Mouse (Mus musculus) cerebellum, adult 8-10 months (tissue): Measurements from ENCODE around the gene Creb5.
"Not testable (repeated sequence)": the region's sequence is repeated elsewhere in the genome, so short reads cannot be mapped to it uniquely, and the experiment has no call there.

Experiments
- DNase-seq: peaks from one replicate; pipeline ENCODE4 v3.0.0; 2022

The Creb5 gene

DNA sequence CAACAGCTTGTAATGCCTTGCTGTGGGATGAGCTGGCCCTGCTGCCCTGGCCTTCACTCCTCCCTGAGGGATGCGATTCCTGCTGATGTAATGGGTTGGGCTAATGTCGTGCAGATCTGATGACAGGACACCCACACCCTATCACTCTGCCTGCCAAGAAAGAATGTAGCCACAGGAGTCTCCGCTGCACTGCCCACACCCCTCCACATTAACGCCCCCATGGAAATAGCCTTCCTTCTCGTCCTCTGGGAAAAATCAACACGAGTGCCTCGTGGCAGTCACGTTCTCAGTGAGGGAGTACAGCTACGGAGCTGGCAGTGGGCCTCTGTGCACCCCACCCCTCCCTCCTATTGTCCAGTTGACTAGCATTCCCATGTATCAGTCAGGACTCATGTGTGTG lies 50.3 kb downstream of the Creb5 start:
- DNase-seq, result no peak

DNA sequence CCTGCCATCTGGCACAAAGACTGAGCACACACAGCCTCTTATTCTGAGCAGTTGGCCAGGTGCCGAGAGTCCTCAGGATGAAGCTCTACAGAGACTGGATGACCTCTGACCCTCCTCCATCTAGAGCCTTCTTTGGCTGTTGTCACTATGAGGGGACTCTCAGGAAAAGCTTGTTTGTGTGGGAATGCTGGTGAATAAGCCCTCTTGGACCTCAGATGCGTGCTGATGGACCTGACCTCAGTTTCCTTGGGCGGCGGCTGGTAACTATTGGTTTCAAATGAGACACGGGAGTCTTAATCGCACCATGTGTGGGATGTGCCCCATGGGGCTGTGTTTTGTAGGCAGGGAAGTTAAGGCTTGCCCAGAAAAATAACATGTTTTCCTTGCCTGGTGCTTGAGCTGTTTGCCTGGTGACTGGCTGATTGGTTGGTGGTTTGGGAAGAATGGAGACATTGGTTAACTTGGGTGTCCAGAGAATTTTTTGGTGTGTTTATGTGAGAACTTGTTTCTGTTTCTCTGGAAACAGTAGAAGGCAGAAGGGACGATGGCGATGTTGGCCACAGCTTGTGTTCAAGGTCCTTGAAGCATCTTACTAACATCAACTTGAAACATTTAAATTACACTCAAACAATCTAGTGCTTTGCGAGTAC lies 65.4 kb downstream of the Creb5 start:
- DNase-seq, result no peak

DNA sequence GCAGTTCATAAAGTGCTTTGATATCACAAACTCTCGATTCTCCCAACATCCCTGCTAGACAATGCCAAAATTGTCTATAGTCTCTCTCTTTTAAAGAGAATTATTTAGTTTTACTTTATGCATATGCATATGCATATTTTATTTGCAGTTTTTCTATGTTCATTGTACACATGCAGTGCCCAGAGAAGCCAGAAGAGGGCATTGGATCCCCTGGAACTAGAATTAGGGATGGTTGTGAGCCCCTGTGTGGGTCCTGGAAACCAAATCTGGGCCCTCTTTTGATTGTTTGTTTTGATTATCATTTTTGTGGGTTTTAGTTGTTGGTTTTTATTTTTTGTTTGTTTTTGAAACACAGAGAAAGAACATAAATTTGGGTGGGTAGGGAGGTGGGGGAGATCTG lies 69.3 kb downstream of the Creb5 start:
- no peak for DNase-seq

DNA sequence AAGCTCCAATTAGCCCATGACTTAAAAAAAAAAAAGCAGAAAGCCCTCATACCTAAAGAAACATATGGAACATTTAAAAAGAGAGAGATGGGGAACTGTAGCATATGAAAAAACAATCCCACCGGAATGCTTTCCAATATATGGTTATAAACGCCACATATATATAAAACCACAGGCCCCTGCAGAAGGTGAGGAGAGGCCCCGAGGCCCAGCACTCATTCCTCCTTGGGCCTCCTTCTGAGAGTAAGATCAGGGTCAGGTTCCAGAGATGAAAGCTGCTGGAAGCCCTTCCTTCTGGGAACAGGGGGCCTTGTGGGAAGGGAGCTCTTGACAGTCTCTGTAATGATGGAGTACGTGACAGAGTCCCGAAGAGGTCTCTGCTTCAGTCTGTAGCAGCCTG lies 76.5 kb downstream of the Creb5 start:
- no peak for DNase-seq

DNA sequence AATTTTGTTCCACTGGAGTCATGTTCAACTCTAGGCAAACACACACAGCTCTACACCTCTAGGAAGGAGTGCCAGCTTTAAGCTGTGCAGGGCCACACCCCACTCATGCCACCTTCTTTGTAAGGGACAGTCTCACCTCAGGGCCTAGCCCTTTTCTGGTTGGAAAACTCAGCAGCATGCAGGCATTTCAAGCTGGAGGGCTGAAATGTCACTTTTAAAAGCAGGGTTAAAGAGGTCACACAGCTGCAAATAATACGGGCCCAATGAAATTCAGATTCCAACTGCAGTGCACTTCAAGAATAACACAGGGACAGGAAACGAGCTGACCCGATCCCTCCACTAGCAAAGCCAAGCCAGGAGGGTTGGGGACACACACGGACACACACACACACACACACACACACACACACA lies 76.9 kb downstream of the Creb5 start:
- DNase-seq, result no peak

DNA sequence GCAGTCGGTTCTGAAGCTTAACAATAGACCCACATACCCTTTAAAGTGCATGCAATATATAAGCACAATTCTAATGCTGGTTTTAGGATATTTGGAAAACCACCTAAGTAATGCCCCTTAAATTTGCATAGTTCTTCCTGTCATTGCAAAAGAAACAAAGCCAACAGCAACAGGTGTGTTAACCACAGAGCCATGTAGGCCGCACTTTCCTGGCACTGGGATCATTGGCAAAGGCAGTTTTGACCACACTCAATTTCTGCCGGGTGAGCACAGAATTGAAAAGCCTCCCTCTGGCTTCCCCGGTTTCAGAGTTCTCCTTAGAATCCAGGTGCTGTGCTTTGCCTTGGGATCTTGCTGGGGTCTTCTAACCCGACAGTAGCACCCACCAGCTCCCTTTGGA lies 82.1 kb downstream of the Creb5 start:
- DNase-seq, result no peak

DNA sequence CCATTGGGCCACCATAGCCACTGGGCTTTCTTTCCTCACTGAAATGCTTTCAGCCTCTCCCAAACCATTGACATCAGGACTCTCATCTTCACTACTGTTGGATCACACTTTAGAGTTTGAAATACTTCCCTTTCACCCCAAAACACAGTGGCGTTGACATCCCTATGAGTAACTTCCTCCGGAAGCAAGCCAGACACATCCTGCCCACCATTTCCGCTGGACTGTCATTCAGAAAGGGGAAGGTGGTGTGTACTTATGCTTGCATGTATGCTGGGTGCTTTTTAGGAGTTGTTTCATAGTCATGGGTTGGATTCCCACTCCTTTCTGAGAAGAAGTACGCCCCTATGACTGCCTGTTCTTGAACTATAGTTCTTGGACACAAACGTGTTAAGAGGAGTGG lies 82.9 kb downstream of the Creb5 start:
- no peak for DNase-seq

DNA sequence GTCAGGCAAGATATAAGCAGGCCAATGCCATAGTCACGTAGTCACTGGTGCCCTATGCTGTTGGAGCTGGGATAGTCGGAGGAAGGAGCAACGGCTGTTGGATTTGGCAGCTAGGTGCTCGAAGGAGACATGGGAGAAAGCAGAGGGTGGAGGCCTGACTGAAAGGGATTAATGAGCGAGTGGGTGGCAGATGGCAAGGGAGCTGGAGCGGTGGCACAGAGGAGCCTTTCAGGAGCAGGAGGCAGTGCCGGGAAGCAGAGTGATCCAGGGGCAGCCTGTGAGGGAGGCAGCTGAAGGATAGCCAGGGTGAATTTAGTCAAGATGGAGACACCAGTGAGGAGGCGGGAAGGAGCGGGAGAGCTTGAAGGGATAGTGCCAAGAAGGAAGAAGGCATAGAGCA lies 84.9 kb downstream of the Creb5 start:
- peak; percentile 70 for DNase-seq

DNA sequence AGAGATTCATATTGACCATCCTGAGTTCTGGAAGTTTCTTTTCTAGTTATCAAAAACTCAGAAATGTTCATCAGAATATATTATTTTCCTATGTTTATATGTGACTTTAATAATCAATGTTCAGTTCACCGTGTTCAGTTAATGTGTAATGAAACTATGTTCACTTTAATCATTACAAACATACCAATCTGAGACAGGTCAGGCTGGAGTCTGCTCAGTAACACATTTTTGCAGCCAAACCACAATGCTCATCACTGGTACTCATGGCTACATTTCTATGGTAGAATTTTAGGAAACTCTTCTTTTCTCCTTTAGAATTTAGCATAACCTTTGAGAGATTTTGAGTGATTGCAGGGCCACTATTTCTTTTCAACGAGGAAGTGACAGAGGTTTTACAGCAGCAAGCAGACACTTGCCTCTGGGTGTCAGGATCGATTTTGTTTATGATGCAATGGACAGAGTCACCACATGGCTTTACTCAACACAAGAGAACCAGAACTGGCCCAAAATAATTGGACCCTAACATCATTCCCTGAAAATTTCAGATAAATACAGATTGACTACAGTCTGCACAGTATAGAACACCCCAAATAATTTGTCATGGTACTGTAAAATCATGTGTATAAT lies 87.4 kb downstream of the Creb5 start:
- no peak for DNase-seq

DNA sequence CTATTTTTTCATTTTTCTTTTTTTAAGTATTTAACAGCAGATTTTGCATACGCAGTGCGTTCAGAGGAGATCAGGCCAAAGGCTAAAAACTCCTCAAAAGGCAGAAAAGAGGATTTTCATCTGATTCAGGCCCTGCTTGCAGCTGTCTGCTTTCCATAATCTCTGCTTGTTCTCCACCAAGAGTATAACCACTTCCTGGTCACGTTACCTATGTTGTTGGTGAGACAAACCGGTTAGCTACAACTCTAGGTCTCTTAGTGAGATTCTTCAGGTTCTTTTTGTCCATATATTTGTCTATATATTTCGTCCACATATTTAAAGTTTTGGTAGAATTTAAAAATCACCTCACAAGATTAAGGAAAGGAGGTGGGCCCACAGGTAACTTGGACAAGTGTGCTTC lies 102.2 kb downstream of the Creb5 start:
- no peak for DNase-seq

DNA sequence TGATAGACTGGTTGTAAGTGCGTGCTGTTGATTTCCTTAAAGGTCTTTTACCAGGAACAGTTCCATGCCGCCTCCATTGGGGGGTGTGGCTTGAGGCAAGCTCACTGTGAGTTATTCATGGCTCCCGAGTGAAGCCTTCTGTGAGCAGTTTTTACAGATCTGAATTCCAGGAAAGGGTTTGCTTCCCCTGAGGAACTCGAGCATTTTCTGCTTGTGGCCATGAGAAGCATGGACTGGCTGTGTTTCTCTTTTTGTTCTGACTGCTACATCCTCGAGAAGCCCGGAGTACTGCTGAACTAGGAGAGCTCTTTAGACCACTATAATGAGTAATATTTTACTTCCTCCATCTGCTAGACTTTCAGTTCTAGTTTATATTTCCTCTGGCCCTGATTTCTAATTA lies 103.3 kb downstream of the Creb5 start:
- no peak for DNase-seq

DNA sequence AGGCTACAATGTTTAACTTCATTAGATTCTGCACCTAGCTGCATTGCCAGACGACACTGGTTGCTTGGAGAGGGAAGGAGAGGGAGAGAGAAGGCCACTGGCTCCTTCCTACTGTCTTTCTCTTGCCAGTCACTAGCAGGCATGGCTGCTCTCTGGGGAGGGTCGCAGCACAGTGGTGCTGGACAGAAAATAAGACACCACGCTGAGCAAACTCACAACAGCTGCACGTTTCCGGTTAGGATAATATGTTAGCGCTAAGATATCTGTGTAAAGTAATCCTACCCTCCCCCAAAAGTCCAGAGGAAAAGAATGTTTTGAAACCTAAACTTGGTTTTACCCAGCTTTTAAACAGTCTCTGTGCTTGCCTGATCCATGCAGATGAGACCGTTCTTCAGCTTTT lies 107.0 kb downstream of the Creb5 start:
- DNase-seq, result no peak

DNA sequence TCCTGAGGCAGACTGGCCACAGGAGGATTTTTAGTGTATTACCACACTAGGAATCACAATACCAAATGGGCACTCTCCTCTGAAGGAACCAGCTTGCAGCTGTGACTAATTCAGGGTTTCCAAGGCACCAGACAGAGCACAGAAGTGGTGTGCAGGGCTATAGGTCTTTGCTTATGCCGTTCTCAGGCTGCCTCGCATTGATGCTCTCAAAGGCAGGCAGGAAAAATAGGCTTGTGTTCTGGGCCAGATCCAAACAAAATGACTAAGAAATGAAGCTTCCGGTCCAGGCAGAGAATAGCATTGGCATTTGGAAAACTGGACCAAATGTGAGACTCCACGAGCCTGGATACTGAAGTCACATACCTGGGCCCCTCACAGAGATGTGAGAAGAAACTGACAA lies 108.1 kb downstream of the Creb5 start:
- DNase-seq, result peak; percentile 28

DNA sequence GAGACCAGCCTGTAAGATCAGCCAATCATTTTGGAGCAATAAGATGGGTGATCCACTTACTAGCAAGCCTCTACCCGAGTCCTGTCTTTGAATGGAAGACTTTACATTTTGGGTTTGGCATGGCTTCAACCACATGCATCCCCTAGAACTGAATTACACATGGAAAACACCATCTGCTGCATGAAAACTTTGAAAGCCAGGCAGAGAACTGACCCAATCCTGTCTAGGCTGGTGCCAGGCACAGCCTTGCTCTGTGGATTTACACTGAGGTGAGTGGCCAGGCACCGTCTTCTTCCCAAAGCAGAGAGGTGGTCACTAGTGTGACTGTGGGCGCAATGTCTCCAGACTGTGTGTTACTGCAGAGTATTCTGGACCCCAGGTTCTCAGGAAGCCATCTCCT lies 109.4 kb downstream of the Creb5 start:
- DNase-seq, result no peak

DNA sequence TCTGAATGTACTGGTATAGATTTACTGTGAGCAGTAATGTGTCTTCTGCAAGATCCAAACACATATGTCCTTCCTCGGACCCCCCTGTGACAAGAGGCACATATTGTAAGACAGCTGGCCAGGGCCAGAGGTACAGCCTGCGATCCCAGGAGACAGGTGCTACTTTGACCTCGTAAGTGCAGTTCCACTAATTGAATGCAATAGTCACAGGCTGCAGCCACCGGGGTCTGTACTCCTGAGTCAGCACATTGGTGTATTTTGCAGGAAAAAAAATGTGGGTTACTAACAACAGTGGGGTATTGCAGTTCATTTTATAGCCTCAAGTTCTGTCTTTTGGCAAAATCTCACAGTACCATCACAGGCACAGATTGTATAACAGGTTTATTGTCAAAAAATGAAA lies 110.7 kb downstream of the Creb5 start:
- no peak for DNase-seq

DNA sequence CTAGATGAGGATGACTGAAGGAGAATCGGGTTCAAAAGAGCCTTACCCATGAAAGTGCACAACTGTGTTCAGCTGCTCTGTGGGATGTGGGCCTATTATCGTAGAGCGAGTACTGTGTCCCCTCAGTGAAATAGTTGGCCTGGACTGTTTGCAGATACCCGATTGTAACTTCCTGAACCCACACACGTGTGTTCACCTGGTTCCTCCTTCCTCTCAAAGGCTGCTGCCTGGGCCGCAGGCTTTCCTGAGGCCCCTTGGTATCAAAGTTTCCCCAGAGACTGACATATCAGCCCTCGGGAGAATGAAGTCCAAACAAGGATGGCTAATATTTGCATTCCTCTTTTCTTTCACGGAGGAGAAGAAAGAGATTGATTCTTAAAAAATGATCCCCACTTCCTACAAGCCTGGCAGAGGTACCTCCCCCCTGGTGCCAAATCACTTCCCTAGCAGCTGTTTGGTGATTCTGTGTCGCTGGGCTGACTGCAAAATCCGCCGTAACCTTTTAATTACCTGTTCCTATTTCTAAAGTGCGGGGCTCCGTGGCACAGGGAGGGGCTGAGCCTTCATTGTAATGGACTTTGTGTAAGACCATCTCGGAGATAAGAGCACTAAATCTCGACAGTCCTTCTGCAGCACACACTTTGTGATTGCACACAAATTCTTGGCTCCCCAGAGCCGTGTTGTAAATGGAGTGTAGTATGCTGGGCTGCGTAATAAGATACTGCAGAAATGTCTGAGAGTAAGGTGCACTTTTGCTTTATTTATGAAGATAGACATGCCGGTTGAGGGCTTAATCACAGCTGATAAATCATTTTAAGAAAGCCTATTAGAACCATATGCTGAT lies 111.4 kb downstream of the Creb5 start:
- no peak for DNase-seq

DNA sequence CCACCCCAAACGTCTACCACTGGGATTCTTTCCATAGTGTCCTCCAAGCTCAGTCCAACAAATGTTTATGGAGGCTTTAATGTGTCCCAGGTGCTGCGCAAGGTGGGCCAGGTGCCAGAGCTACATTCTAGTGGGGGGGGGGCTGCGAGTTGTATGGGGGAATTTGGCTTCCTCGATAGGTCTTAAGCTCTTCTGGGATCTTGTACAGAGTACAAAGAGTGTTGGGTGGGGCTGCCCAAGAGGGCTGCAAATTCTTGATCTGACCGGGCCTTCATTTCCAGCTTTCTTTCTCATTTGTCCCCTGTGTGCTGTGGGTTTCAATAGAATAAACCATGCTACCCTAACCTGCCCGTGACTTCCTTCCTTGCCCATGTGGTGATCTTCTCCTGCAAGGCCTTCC lies 114.3 kb downstream of the Creb5 start:
- DNase-seq, result no peak

DNA sequence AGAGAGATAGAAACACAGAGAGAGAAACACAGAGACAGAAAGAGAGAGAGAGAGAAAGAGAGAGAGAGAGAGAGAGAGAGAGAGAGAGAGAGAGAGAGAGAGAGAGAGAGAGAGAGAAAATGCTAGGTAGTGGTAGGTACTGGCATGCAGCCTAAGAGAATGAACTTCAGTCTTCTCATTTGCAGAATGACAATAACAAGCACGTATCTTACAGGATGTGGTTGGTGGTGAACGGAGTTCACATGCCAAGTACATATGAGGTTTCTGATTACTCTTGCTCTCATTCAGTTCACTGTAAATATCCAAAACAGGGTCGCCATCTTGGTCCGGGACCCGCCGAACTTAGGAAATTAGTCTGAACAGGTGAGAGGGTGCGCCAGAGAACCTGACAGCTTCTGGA lies 115.5 kb downstream of the Creb5 start:
- not testable (repeated sequence) for DNase-seq

DNA sequence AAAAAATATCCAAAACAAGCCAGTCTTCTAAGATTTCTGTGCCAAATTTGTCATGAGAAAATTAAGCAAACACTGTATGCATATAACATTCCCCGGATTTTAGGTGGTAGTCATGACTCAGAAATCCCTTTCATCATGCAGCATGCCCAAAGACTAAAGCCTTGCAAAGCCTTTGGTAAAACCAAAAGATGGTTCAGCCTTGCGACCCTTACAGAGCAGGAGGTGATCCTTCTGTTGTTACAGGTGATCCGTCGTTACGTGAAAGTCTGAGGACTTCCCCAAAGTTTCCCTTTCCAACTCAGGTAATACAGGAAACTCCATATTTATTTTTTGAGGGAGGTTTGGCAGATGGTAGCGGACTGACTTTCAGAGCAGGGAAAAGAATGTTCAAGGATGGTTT lies 122.1 kb downstream of the Creb5 start:
- DNase-seq, result no peak

DNA sequence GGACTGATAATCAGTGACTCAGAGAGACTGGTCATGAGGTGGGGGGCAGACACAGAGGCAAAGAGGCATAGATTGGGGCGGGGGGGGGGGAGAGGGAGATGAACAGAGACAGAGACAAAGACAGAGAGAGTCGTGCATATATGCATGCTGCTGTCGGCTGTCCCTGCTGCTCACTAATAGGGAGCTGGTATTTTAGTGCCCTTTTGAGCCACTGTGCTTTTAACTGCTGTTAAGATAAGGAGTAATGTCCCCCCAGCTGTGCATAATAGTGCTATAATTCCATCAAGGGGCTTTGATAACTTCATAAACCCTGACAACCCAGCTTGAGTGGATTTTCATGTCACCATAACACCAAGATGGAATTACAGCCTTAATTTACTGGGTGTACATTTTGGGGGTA lies 134.3 kb downstream of the Creb5 start:
- no peak for DNase-seq

DNA sequence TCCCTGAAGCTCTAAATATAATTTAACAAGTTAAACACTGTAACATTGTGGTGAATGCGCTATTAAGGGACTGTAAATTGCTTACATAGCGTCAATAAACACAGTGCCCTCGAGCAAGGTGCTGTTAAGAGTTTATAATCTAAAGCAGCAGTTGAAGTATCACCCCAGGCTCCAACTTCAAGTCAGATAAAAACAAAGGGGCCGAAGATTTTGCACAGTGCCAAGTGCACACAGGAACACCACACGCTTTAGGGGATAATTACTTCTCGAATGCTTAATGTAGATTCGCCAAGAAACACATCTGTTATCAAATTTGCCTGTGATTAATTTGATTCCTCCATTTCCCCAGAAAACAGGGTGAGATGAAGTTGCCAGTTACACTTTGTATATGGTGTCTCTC lies 142.3 kb downstream of the Creb5 start:
- DNase-seq, result no peak

DNA sequence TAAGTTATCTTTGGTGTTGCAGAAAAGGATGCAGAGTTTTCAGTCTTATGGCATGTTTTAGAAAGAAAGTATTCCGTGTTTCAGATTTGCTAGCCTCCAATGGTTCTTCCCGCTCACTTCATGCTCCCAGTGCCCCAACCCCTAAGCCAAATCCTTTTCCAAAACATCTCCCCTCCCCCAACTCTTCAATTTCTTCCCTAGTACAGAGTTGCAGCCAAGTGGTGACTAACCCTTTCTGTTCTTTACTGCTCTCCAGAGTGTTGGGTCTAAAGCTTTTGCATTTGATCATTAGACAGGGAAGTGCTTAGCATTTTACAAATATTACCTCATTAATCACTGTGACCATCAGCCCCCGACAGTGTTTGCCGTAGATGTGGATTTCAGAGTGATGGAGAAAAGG lies 142.8 kb downstream of the Creb5 start:
- no peak for DNase-seq

DNA sequence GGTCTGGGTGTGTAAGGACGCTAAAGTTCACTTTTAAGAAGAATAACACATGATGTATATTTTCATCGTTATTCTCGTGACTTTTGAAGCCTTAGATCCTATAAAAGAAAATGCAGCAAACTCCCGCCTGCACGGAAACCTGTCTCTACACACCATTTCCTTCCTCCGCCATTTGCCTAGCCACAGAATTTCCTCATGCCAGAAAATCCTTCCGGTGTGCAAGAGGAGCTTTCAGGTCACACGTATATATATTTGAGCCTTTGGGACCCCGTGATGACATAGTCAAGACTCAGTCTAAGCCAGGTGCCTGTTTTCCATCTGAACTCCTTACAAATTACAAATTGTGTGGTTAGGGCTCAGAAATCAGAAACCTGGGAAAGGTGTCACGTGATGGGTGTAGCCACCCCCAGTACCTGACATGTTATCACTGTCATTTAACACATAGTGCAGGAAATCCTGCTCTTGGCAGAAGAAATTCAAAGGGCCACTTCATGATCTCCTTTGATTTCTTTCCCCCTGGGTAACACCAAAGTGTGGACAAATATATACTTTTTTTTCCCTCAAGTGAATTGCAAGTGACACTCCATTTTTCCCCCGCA lies 158.9 kb downstream of the Creb5 start:
- DNase-seq, result no peak

DNA sequence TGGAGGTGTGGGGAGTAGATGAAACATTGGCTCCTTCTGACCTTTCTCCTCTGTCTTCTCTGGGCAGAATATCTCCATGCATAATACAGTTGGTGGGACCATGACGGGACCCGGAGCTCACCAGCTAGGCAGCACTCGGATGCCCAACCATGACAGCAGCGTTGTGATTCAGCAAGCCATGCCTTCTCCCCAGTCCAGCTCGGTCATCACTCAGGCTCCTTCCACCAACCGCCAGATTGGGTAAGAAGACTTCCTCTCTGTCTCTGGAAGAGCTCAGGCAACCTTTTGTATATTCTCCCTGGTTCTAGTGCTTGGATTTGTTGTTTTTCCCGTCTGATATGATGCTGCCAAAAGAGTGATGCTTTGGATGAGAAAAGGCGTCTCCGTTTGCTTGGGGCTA lies 160.4 kb downstream of the Creb5 start:
- DNase-seq, result no peak
